Mouse (Mus musculus): ENCODE measurements around the gene Prss12. TPM values are rescaled to one million over a fixed set of nuclear protein-coding genes. Genes with fewer than 3 reads are reported as not detected.

Gene Prss12
- polyA plus RNA-seq, 1 experiment = 0.30 TPM

GRCm38 (mm10) chr3:123527806-123528507 lies 81.2 kb downstream of the Prss12 start:
- no peak overlapping the region for H3K27ac ChIP-seq (ENCODE audit: insufficient read depth, low read length)
- no peaks in the 10 kb centered on the region for H3K9me3 ChIP-seq (replicated peaks; ENCODE audit: control insufficient read depth, insufficient read depth, low read length, poor library complexity, severe bottlenecking)
- no peaks in the 10 kb centered on the region for H3K4me1 ChIP-seq (ENCODE audit: control insufficient read depth, insufficient read depth, low read length)
- no peak overlapping the region for H3K4me3 ChIP-seq (ENCODE audit: low read depth, low read length)
- H3K9ac ChIP-seq (ENCODE audit: low read depth, poor library complexity, severe bottlenecking) = no peak overlapping the region
- TF ChIP-seq CTCF (IDR thresholded peaks at IDR 0.05; ENCODE audit: low read depth, low read length) (no peak), POLR2A (IDR thresholded peaks at IDR 0.05; ENCODE audit: insufficient read depth, low read length) (no peak), EP300 (IDR thresholded peaks at IDR 0.05; ENCODE audit: insufficient read depth, low read depth, low read length) (no peak)
- H3K27me3 ChIP-seq (ENCODE audit: control insufficient read depth, insufficient read depth, low read length, poor library complexity, severe bottlenecking) = no peaks in the 10 kb centered on the region; the same call in 1 of the 2 replicates
- H3K36me3 ChIP-seq (ENCODE audit: control insufficient read depth, insufficient read depth, low read length, poor library complexity, severe bottlenecking) = no peaks in the 10 kb centered on the region

- TF ChIP-seq CTCF (IDR thresholded peaks at IDR 0.05; ENCODE audit: low read depth, low read length) (no peak), EP300 (IDR thresholded peaks at IDR 0.05; ENCODE audit: insufficient read depth, low read depth, low read length) (no peak), POLR2A (IDR thresholded peaks at IDR 0.05; ENCODE audit: insufficient read depth, low read length) (no peak)
- Histone ChIP-seq H3K9ac (ENCODE audit: low read depth, poor library complexity, severe bottlenecking) (no peak overlapping the region), H3K9me3 (replicated peaks; ENCODE audit: control insufficient read depth, insufficient read depth, low read length, poor library complexity, severe bottlenecking) (no peaks in the 10 kb centered on the region), H3K27me3 (ENCODE audit: control insufficient read depth, insufficient read depth, low read length, poor library complexity, severe bottlenecking) (no peaks in the 10 kb centered on the region; the same call in 1 of the 2 replicates), H3K27ac (ENCODE audit: insufficient read depth, low read length) (no peak overlapping the region), H3K4me1 (ENCODE audit: control insufficient read depth, insufficient read depth, low read length) (no peaks in the 10 kb centered on the region), H3K4me3 (ENCODE audit: low read depth, low read length) (no peak overlapping the region), H3K36me3 (ENCODE audit: control insufficient read depth, insufficient read depth, low read length, poor library complexity, severe bottlenecking) (no peaks in the 10 kb centered on the region)
Observed at GRCm38 (mm10) chr3:123531124-123531523, 84.4 kb downstream of the Prss12 start.

GRCm38 (mm10) chr3:123537279-123537678 lies 90.6 kb downstream of the Prss12 start:
- TF ChIP-seq POLR2A (IDR thresholded peaks at IDR 0.05; ENCODE audit: insufficient read depth, low read length) = no peak
- TF ChIP-seq CTCF (IDR thresholded peaks at IDR 0.05; ENCODE audit: low read depth, low read length) = no peak
- no peak for TF ChIP-seq EP300 (IDR thresholded peaks at IDR 0.05; ENCODE audit: insufficient read depth, low read depth, low read length)
- Histone ChIP-seq H3K4me1 (ENCODE audit: control insufficient read depth, insufficient read depth, low read length) (no peaks in the 10 kb centered on the region), H3K4me3 (ENCODE audit: low read depth, low read length) (no peak overlapping the region), H3K36me3 (ENCODE audit: control insufficient read depth, insufficient read depth, low read length, poor library complexity, severe bottlenecking) (no peaks in the 10 kb centered on the region), H3K9me3 (replicated peaks; ENCODE audit: control insufficient read depth, insufficient read depth, low read length, poor library complexity, severe bottlenecking) (no peaks in the 10 kb centered on the region), H3K9ac (ENCODE audit: low read depth, poor library complexity, severe bottlenecking) (no peak overlapping the region), H3K27me3 (ENCODE audit: control insufficient read depth, insufficient read depth, low read length, poor library complexity, severe bottlenecking) (no peaks in the 10 kb centered on the region), H3K27ac (ENCODE audit: insufficient read depth, low read length) (no peak overlapping the region)

GRCm38 (mm10) chr3:123543585-123544304 lies 97.0 kb downstream of the Prss12 start:
- no peak overlapping the region for H3K4me3 ChIP-seq (ENCODE audit: low read depth, low read length)
- H3K27ac ChIP-seq (ENCODE audit: insufficient read depth, low read length) = no peak overlapping the region
- TF ChIP-seq CTCF (IDR thresholded peaks at IDR 0.05; ENCODE audit: low read depth, low read length) (no peak), EP300 (IDR thresholded peaks at IDR 0.05; ENCODE audit: insufficient read depth, low read depth, low read length) (no peak), POLR2A (IDR thresholded peaks at IDR 0.05; ENCODE audit: insufficient read depth, low read length) (no peak)
- H3K9ac ChIP-seq (ENCODE audit: low read depth, poor library complexity, severe bottlenecking) = no peak overlapping the region
- no peaks in the 10 kb centered on the region for H3K4me1 ChIP-seq (ENCODE audit: control insufficient read depth, insufficient read depth, low read length)
- no peaks in the 10 kb centered on the region for H3K36me3 ChIP-seq (ENCODE audit: control insufficient read depth, insufficient read depth, low read length, poor library complexity, severe bottlenecking)
- no peaks in the 10 kb centered on the region for H3K9me3 ChIP-seq (replicated peaks; ENCODE audit: control insufficient read depth, insufficient read depth, low read length, poor library complexity, severe bottlenecking)
- no peaks in the 10 kb centered on the region for H3K27me3 ChIP-seq (ENCODE audit: control insufficient read depth, insufficient read depth, low read length, poor library complexity, severe bottlenecking)

GRCm38 (mm10) chr3:123550487-123550886 lies 103.8 kb downstream of the Prss12 start:
- H3K36me3 ChIP-seq (ENCODE audit: control insufficient read depth, insufficient read depth, low read length, poor library complexity, severe bottlenecking) = no peaks in the 10 kb centered on the region
- H3K9ac ChIP-seq (ENCODE audit: low read depth, poor library complexity, severe bottlenecking) = no peak overlapping the region
- no peak overlapping the region for H3K4me3 ChIP-seq (ENCODE audit: low read depth, low read length)
- no peaks in the 10 kb centered on the region for H3K27me3 ChIP-seq (ENCODE audit: control insufficient read depth, insufficient read depth, low read length, poor library complexity, severe bottlenecking)
- no peaks in the 10 kb centered on the region for H3K4me1 ChIP-seq (ENCODE audit: control insufficient read depth, insufficient read depth, low read length)
- H3K9me3 ChIP-seq (replicated peaks; ENCODE audit: control insufficient read depth, insufficient read depth, low read length, poor library complexity, severe bottlenecking) = no peaks in the 10 kb centered on the region
- no peak overlapping the region for H3K27ac ChIP-seq (ENCODE audit: insufficient read depth, low read length)
- TF ChIP-seq CTCF (IDR thresholded peaks at IDR 0.05; ENCODE audit: low read depth, low read length) (no peak), EP300 (IDR thresholded peaks at IDR 0.05; ENCODE audit: insufficient read depth, low read depth, low read length) (no peak), POLR2A (IDR thresholded peaks at IDR 0.05; ENCODE audit: insufficient read depth, low read length) (no peak)

GRCm38 (mm10) chr3:123553872-123554271 lies 107.2 kb downstream of the Prss12 start:
- Histone ChIP-seq H3K4me1 (ENCODE audit: control insufficient read depth, insufficient read depth, low read length) (no peaks in the 10 kb centered on the region), H3K9me3 (replicated peaks; ENCODE audit: control insufficient read depth, insufficient read depth, low read length, poor library complexity, severe bottlenecking) (no peaks in the 10 kb centered on the region), H3K4me3 (ENCODE audit: low read depth, low read length) (no peak overlapping the region), H3K9ac (ENCODE audit: low read depth, poor library complexity, severe bottlenecking) (no peak overlapping the region), H3K27me3 (ENCODE audit: control insufficient read depth, insufficient read depth, low read length, poor library complexity, severe bottlenecking) (no peaks in the 10 kb centered on the region), H3K27ac (ENCODE audit: insufficient read depth, low read length) (no peak overlapping the region), H3K36me3 (ENCODE audit: control insufficient read depth, insufficient read depth, low read length, poor library complexity, severe bottlenecking) (no peaks in the 10 kb centered on the region)
- TF ChIP-seq CTCF (IDR thresholded peaks at IDR 0.05; ENCODE audit: low read depth, low read length) (no peak), EP300 (IDR thresholded peaks at IDR 0.05; ENCODE audit: insufficient read depth, low read depth, low read length) (no peak), POLR2A (IDR thresholded peaks at IDR 0.05; ENCODE audit: insufficient read depth, low read length) (no peak)
